Mouse (Mus musculus) induced T-regulatory cell, adult 2 months (primary cell): ENCODE data around the gene Ep300.
"Not testable (repeated sequence)": the region's sequence is repeated elsewhere in the genome, so short reads cannot be mapped to it uniquely, and the experiment has no call there.

Experiments used
- DNase-seq: peaks from one replicate; pipeline ENCODE4 v3.0.0-alpha.2; 2012; ENCODE audit warnings: low read depth

The Ep300 gene

DNA sequence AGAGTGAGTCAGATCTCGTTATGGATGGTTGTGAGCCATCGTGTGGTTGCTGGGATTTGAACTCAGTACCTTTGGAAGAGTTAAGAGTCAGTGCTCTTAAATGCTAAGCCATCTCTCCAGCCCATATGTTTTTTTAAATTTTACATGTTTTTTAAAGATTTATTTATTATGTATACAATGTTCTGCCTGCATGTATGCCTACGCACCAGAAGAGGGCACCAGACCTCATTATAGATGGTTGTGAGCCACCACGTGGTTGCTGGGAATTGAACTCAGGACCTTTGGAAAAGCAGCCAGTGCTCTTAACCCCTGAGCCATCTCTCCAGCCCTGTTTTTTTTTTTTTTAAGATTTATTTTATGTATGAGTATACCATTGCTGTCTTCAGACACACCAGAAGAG is 116.2 kb downstream of the Ep300 start:
- DNase-seq = not testable (repeated sequence)
